Mouse (Mus musculus) liver, embryonic 11.5 days (tissue): Measurements from ENCODE around the gene Cttnbp2nl. TPM values are rescaled to one million over a fixed set of nuclear protein-coding genes. Genes with fewer than 3 reads are reported as not detected.

Experiments
- ATAC-seq: fragments of 200-750 bp; cut with Nextera tagmentation; replicated peaks from 2 replicates; pipeline ENCODE4 v1.8.0; 2017; ENCODE audit warnings: moderate number of reproducible peaks, mild to moderate bottlenecking, moderate TSS enrichment, moderate library complexity; ENCODE audit not compliant: low FRiP score
- DNase-seq: peaks from one replicate; pipeline ENCODE4 v3.0.0-alpha.2; 2017; ENCODE audit warnings: low spot score
- H3K27ac ChIP-seq: fragments of 300-500 bp; sonication (generic); 2 replicates; pipeline ENCODE4 v1.5.1; 2014; ENCODE audit warnings: mild to moderate bottlenecking, low read depth, low read length, control low read depth
- H3K27me3 ChIP-seq: fragments of 300-500 bp; sonication (generic); replicated peaks from 2 replicates; pipeline ENCODE4 v1.6.1; 2014; ENCODE audit warnings: low read length, mixed read lengths; ENCODE audit not compliant: control insufficient read depth, insufficient read depth
- H3K36me3 ChIP-seq: fragments of 300-500 bp; sonication (generic); 2 replicates; pipeline ENCODE4 v1.6.1; 2014; ENCODE audit warnings: mild to moderate bottlenecking, low read length, moderate library complexity, mixed read lengths; ENCODE audit not compliant: control insufficient read depth, insufficient read depth
- H3K4me1 ChIP-seq: fragments of 300-500 bp; sonication (generic); replicated peaks from 2 replicates; pipeline ENCODE4 v1.6.1; 2014; ENCODE audit warnings: low read length, mixed read lengths; ENCODE audit not compliant: control insufficient read depth, insufficient read depth
- H3K4me2 ChIP-seq: fragments of 300-500 bp; sonication (generic); 2 replicates; pipeline ENCODE4 v1.6.1; 2014; ENCODE audit warnings: mild to moderate bottlenecking, control low read depth, moderate library complexity
- H3K4me3 ChIP-seq: fragments of 300-500 bp; sonication (generic); 2 replicates; pipeline ENCODE4 v1.5.1; 2014; ENCODE audit warnings: low read depth, low read length, control low read depth
- H3K9ac ChIP-seq: fragments of 300-500 bp; sonication (generic); 2 replicates; pipeline ENCODE4 v1.6.1; 2014; ENCODE audit warnings: low read depth, low read length, control low read depth
- H3K9me3 ChIP-seq: fragments of 300-500 bp; sonication (generic); 2 replicates; pipeline ENCODE4 v1.6.1; 2016; ENCODE audit warnings: low read length, inconsistent platforms, mixed read lengths; ENCODE audit not compliant: control insufficient read depth
- WGBS: fragments of 180-500 bp; shearing (Covaris S2); extraction: QIAGEN DNeasy Blood & Tissue Kit; methylation state at CpG from one replicate; pipeline ENCODE4 v1.1.7; 2014; 5-methylcytosine and 5-hydroxymethylcytosine counted together
- polyA plus RNA-seq: library from polyadenylated mRNA; unstranded; fragments of >200 nt; fragmentation: Nextera tagmentation; extraction: Ambion mirVana; gene quantifications from 2 replicates; pipeline ENCODE4 v1.2.1, GENCODE M21; 2014

The Cttnbp2nl gene
- polyA plus RNA-seq: 12.1 and 12.6 TPM in 2 replicates

DNA sequence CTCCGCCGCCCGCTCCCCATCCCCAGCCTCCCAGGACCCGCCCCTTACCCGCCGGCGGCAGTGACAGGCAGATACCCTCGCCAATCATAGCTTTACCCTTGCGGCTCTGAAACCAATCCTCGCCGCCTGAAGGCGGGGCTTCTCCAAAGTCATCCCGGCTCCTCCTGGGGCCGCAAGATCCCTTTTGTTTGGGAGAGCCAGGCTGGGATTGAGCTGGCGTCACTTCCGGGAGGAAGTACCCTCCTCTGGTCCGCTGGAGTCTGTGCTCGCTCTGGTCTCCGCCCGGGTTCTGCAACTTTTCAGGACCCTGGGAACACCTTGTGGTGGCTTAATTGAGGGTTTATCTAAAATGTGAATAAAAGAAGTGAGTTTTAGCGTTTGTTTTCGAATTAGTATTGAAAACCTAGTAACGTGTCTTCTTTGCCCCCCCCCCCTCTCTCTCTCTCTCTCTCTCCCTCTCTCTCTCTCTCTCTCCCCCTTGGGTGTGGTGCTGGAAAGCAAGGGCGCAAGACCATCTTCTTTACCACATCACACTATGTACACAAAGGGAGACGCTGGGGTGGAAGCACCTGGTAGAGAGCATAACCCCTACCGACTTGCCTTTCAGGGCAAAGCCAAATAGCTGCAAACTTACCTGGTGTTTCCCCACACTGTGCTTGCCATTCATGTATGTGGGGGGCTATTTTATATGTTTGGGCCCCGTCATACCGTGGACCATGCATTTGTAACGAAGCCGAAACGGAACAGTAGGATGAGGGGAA, at the start of gene Cttnbp2nl:
Cttnbp2nl (minus strand) TSS at position 210 of the 761 bp plus-strand sequence.
- peak within 1 kb of the TSS; percentile 57 for H3K9ac ChIP-seq
- peak within 1 kb of the TSS; percentile 77 for H3K4me2 ChIP-seq
- ATAC-seq (peak; percentile 95), DNase-seq (peak; percentile 89)
- WGBS: 3% methylated on average over 31 of the region's 31 CpGs
- H3K4me3 ChIP-seq: peak within 1 kb of the TSS; percentile 69
- H3K4me1 ChIP-seq: peaks cover 4% of the 10 kb centered on the region
- H3K27ac ChIP-seq: peak within 1 kb of the TSS; percentile 52
- no peaks in the 10 kb centered on the region for H3K36me3 ChIP-seq
- H3K9me3 ChIP-seq: no peaks in the 10 kb centered on the region
- H3K27me3 ChIP-seq: peaks cover 12% of the 10 kb centered on the region; the same call in 1 of the 2 replicates

DNA sequence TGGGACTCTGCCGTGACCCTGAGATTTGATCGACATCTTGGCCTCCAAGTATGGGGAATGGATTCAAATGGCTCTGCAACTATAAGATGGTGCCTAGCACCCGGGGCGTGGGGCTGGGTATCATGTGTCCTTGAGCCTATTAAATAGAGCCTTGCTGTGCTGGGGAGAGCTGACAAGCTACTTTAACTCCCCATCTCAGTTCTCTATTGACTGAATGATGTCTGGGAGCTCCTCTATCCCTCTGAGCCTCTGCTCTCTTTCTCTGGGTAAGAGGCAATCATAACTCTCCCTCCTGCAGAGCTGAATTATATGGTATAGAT, 47.3 kb upstream of the Cttnbp2nl start:
- Histone ChIP-seq H3K4me2 (no peak overlapping the region), H3K36me3 (no peaks in the 10 kb centered on the region), H3K9me3 (no peaks in the 10 kb centered on the region), H3K9ac (no peak overlapping the region), H3K4me3 (no peak overlapping the region), H3K4me1 (no peaks in the 10 kb centered on the region), H3K27me3 (no peaks in the 10 kb centered on the region), H3K27ac (no peak overlapping the region)
- ATAC-seq (no peak), DNase-seq (no peak)
- 62% methylated on average over 4 of the region's 4 CpGs for WGBS

DNA sequence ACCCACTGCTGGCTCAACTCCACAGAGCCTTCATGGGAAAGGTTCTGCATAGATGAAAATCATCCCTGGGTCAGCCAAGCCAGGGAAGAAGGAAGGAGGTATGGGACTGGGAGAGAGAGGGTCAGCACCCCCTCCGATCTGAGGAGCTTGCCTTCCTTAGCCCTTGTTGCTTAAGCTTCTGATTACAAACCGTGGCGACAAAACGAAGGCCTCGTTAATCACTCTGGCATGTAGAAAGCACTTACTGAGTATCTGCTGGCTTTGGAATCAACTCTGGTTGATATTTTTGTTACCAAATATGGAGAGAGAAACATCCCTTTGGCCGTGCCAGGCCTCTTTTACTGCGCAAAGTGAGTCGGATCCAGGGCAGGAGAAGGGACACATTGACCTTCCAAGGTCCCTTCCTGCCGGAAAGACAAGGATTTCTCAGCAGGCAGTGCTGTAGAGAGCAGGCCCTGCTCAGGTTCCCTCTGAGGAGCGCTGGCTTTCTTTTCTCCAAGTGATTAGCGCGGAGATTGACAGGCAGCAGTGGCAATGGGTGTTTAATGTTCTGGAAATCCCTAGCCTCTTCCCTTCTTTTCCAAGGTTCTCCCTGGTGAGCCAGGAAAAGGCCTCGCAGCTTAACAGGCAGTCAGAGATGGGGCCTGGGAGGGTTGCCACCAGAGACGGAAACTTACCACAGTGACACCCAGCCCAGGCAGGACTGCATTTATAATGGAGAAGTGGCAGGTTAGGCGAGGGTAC, 46.8 kb upstream of the Cttnbp2nl start:
- Histone ChIP-seq H3K4me1 (no peaks in the 10 kb centered on the region), H3K36me3 (no peaks in the 10 kb centered on the region), H3K9ac (no peak overlapping the region), H3K4me3 (no peak overlapping the region), H3K4me2 (no peak overlapping the region), H3K27ac (no peak overlapping the region), H3K27me3 (no peaks in the 10 kb centered on the region), H3K9me3 (no peaks in the 10 kb centered on the region)
- ATAC-seq (no peak), DNase-seq (no peak)
- WGBS: 49% methylated on average over 15 of the region's 15 CpGs

DNA sequence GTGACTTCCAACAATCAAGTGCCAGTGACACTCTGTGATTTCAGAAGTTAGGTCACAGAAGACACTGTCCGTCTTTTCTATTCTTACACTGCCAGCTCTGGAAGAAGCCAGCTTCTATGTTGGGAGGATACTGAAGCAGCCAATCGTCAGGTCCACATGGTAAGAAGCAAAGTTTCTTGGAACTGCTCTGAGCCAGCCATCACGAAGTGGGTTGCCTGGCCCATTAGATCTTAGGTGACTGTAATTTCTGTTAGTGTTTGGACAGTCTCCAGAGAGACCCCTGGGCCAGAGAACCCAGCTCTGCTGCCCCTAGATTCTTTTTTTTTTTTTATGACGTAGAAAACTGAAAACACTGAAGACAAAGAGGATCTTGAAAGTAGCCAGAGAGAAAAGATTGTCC, 44.6 kb upstream of the Cttnbp2nl start:
- ATAC-seq (no peak), DNase-seq (no peak)
- H3K4me3 ChIP-seq: no peak overlapping the region
- H3K9me3 ChIP-seq: no peaks in the 10 kb centered on the region
- 71% methylated on average over 4 of the region's 4 CpGs for WGBS
- H3K36me3 ChIP-seq: no peaks in the 10 kb centered on the region
- no peaks in the 10 kb centered on the region for H3K4me1 ChIP-seq
- H3K27ac ChIP-seq: no peak overlapping the region
- no peak overlapping the region for H3K9ac ChIP-seq
- H3K4me2 ChIP-seq: no peak overlapping the region
- no peaks in the 10 kb centered on the region for H3K27me3 ChIP-seq

DNA sequence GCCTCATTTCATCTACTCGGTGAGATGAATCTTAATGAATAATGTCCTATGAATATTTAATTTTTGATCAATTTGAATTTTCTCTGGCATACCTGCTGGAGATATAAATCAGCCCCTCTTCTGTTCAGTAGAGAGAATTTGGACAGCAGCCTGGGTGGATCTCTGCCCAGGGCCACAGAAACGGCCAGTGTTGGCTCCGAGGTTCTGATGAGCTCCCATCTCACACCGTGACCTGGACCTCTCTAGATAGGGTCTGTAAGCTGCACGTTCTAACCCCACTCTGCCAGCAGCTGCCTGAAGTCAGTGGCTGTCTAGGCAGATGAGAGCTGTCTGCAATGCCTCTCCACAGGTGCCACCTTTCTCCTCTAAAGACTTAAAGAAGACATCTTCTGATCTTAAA, 42.1 kb upstream of the Cttnbp2nl start:
- H3K9ac ChIP-seq: no peak overlapping the region
- H3K9me3 ChIP-seq: no peaks in the 10 kb centered on the region
- WGBS: 84% methylated on average over 5 of the region's 5 CpGs
- no peak overlapping the region for H3K27ac ChIP-seq
- H3K36me3 ChIP-seq: no peaks in the 10 kb centered on the region
- no peak overlapping the region for H3K4me2 ChIP-seq
- no peaks in the 10 kb centered on the region for H3K4me1 ChIP-seq
- no peaks in the 10 kb centered on the region for H3K27me3 ChIP-seq
- no peak for DNase-seq
- no peak overlapping the region for H3K4me3 ChIP-seq
- ATAC-seq: no peak

DNA sequence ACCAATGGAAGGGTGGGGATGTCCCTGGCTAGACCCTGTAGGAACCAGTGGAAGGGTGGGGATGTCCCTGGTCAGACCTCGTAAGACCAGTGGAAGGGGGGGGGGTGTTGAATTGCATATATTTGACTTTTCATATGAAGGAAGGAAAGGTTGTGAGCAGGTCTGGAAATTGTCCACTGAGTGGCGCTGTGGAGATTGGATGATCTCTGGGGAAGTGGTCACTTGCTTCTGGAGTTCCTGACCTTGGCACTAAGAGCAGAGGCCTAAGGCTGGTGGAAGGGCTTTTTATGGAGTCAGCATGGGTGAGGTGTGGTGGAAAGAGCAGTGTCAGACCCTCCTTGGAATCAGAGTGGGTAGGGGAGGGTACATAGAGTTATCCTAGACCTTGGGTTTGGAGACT, 41.5 kb upstream of the Cttnbp2nl start:
- Histone ChIP-seq H3K4me1 (no peaks in the 10 kb centered on the region), H3K36me3 (no peaks in the 10 kb centered on the region), H3K27ac (no peak overlapping the region), H3K4me3 (no peak overlapping the region), H3K4me2 (no peak overlapping the region), H3K9me3 (no peaks in the 10 kb centered on the region), H3K27me3 (no peaks in the 10 kb centered on the region), H3K9ac (no peak overlapping the region)
- no peak for DNase-seq
- no peak for ATAC-seq
- 50% methylated on average over 2 of the region's 2 CpGs for WGBS

DNA sequence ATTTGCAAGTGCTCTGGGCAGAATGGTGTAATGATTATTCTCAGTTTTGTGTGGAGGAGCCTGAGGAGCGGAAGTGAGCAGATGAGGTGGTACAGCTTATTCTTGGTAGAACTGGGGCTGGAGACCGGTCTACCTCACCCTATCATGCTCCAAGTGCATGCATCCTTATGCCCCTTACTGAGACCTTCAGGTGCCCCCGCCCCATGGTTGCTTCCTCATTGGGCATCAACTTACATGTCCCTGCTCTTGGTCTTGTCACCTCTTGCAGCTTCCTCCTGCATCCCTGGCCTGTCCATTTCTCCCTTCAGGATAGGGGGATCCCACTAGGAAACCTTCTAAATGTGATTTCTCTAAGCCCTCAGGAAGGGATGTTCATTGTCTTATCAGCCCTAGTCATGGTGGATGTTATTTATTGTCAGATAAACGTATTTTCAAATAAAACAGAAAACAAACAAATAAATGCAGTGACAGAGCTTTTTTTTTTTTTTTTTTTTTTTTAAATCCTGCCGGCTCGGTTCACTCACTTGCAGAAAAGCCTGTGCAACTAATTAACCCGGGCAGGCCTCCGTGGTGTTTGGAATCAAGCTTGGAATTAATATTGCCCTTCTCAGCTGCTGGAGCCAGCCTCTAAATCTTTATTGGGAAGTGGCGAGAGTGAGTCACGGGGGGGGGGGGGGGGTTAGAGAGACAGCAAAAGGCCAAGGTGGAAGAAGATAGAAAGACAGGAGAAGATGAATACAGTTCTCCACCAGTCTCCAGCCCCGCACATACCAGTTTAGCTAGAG, 40.0 kb upstream of the Cttnbp2nl start:
- ATAC-seq (no peak), DNase-seq (no peak)
- H3K9ac ChIP-seq: no peak overlapping the region
- no peak overlapping the region for H3K4me3 ChIP-seq
- H3K36me3 ChIP-seq: no peaks in the 10 kb centered on the region
- no peak overlapping the region for H3K27ac ChIP-seq
- H3K27me3 ChIP-seq: no peaks in the 10 kb centered on the region
- WGBS: 69% methylated on average over 11 of the region's 11 CpGs
- H3K9me3 ChIP-seq: no peaks in the 10 kb centered on the region
- no peak overlapping the region for H3K4me2 ChIP-seq
- no peaks in the 10 kb centered on the region for H3K4me1 ChIP-seq

DNA sequence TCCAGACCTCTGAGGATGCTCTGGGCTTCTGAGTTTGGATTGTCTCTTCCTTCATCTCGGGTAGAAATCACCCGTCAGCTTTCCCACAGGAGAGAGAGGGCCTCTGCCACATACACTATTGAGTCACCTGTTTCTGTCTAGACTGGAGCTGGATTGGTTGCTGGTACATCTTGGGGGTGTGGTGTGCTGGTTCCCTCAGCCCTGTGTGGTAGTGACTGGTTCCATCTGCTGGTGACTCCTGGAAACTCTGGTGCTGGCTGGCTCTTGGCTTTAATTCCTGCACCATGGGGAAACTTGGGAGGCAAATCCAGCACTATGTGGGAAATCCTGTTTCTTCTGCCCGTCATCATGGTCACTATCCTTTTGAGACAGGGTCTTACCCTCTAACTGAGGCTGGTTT, 38.0 kb upstream of the Cttnbp2nl start:
- no peaks in the 10 kb centered on the region for H3K9me3 ChIP-seq
- H3K9ac ChIP-seq: no peak overlapping the region
- WGBS: 40% methylated on average over 3 of the region's 3 CpGs
- no peaks in the 10 kb centered on the region for H3K36me3 ChIP-seq
- no peak overlapping the region for H3K4me3 ChIP-seq
- ATAC-seq (0 out of 2 replicates have a peak, but pooled peaks have one; percentile 36), DNase-seq (no peak)
- H3K27ac ChIP-seq: no peak overlapping the region
- H3K4me2 ChIP-seq: no peak overlapping the region
- H3K4me1 ChIP-seq: no peaks in the 10 kb centered on the region
- H3K27me3 ChIP-seq: no peaks in the 10 kb centered on the region
